Mouse (Mus musculus) ES-Bruce4 (cell line): ENCODE measurements at regions not wholly inside any gene's neighbourhood (a gene's known extent, or its start where the extent isn't known, plus 50 kb on each side); places are given as distances from the start of the nearest gene placed in this dataset.
"Not testable (repeated sequence)": the region's sequence is repeated elsewhere in the genome, so short reads cannot be mapped to it uniquely, and the experiment has no call there.

ENCODE experiments used
- H3K27ac ChIP-seq: 2 replicates; pipeline ENCODE4 v1.5.1; 2012; ENCODE audit warnings: low read length, inconsistent platforms; ENCODE audit not compliant: insufficient read depth
- H3K27me3 ChIP-seq: 2 replicates; pipeline ENCODE4 v1.6.1; 2012; ENCODE audit warnings: mild to moderate bottlenecking, low read length, inconsistent platforms; ENCODE audit not compliant: control insufficient read depth, poor library complexity, insufficient read depth, severe bottlenecking
- H3K36me3 ChIP-seq: 2 replicates; pipeline ENCODE4 v1.6.1; 2012; ENCODE audit warnings: inconsistent platforms, mild to moderate bottlenecking, low read length, moderate library complexity; ENCODE audit not compliant: control insufficient read depth, poor library complexity, insufficient read depth, severe bottlenecking
- H3K4me1 ChIP-seq: one replicate; pipeline ENCODE4 v1.8.1; 2011; ENCODE audit warnings: low read length; ENCODE audit not compliant: control insufficient read depth, insufficient read depth
- H3K4me3 ChIP-seq: 2 replicates; pipeline ENCODE4 v1.5.1; 2011; ENCODE audit warnings: low read depth, mild to moderate bottlenecking, low read length
- H3K9ac ChIP-seq: 2 replicates; pipeline ENCODE4 v1.6.1; 2012; ENCODE audit warnings: low read depth, mild to moderate bottlenecking, inconsistent platforms; ENCODE audit not compliant: poor library complexity, severe bottlenecking
- H3K9me3 ChIP-seq: replicated peaks from 2 replicates; pipeline ENCODE4 v1.6.1; 2012; ENCODE audit warnings: mild to moderate bottlenecking, low read length, inconsistent platforms; ENCODE audit not compliant: control insufficient read depth, poor library complexity, insufficient read depth, severe bottlenecking
- CTCF ChIP-seq: IDR thresholded peaks from one replicate; pipeline ENCODE4 v1.8.1; 2011; ENCODE audit warnings: low read depth, low read length
- EP300 ChIP-seq: IDR thresholded peaks from 2 replicates; pipeline ENCODE4 v1.6.1; 2011; ENCODE audit warnings: low read depth, low read length; ENCODE audit not compliant: insufficient read depth
- POLR2A ChIP-seq: IDR thresholded peaks from one replicate; pipeline ENCODE4 v1.8.1; 2011; ENCODE audit warnings: low read length; ENCODE audit not compliant: insufficient read depth

GRCm38 (mm10) chr1:95448962-95449558 lies 135.6 kb downstream of the Fam174a start:
- TF ChIP-seq POLR2A (no peak), EP300 (no peak), CTCF (no peak)
- H3K36me3 ChIP-seq = no peaks in the 10 kb centered on the region
- no peak overlapping the region for H3K4me3 ChIP-seq
- H3K9ac ChIP-seq = no peak overlapping the region
- H3K9me3 ChIP-seq = no peaks in the 10 kb centered on the region
- no peaks in the 10 kb centered on the region for H3K27me3 ChIP-seq
- no peak overlapping the region for H3K27ac ChIP-seq
- no peaks in the 10 kb centered on the region for H3K4me1 ChIP-seq

GRCm38 (mm10) chr1:95450920-95451332 lies 137.5 kb downstream of the Fam174a start:
- H3K9ac ChIP-seq = no peak overlapping the region
- TF ChIP-seq CTCF (no peak), EP300 (no peak), POLR2A (no peak)
- no peaks in the 10 kb centered on the region for H3K4me1 ChIP-seq

GRCm38 (mm10) chr1:95451755-95452154 lies 138.3 kb downstream of the Fam174a start:
- H3K4me3 ChIP-seq, H3K27ac ChIP-seq, H3K9me3 ChIP-seq, H3K36me3 ChIP-seq, H3K9ac ChIP-seq, H3K27me3 ChIP-seq, H3K4me1 ChIP-seq: not testable (repeated sequence)

More at GRCm38 (mm10) chr1:95450920-95451332, 137.5 kb downstream of the Fam174a start:
- no peaks in the 10 kb centered on the region for H3K9me3 ChIP-seq
- no peaks in the 10 kb centered on the region for H3K27me3 ChIP-seq
- no peak overlapping the region for H3K4me3 ChIP-seq
- no peak overlapping the region for H3K27ac ChIP-seq
- H3K36me3 ChIP-seq = no peaks in the 10 kb centered on the region

- H3K4me1 ChIP-seq = no peaks in the 10 kb centered on the region
- no peaks in the 10 kb centered on the region for H3K36me3 ChIP-seq
- H3K9ac ChIP-seq = no peak overlapping the region
- TF ChIP-seq EP300 (no peak), CTCF (no peak), POLR2A (no peak)
- H3K9me3 ChIP-seq = no peaks in the 10 kb centered on the region
- H3K27ac ChIP-seq = no peak overlapping the region
- H3K4me3 ChIP-seq = no peak overlapping the region
- H3K27me3 ChIP-seq = no peaks in the 10 kb centered on the region
Measured at GRCm38 (mm10) chr1:95454246-95454645, 140.8 kb downstream of the Fam174a start.

GRCm38 (mm10) chr1:95459355-95459754 lies 145.9 kb downstream of the Fam174a start:
- no peak overlapping the region for H3K4me3 ChIP-seq
- H3K9me3 ChIP-seq = no peaks in the 10 kb centered on the region; the same call in 1 of the 2 replicates
- no peak overlapping the region for H3K9ac ChIP-seq
- no peak for TF ChIP-seq CTCF
- TF ChIP-seq POLR2A = no peak
- TF ChIP-seq EP300 = no peak
- no peak overlapping the region for H3K27ac ChIP-seq
- H3K4me1 ChIP-seq = no peaks in the 10 kb centered on the region
- no peaks in the 10 kb centered on the region for H3K36me3 ChIP-seq
- no peaks in the 10 kb centered on the region for H3K27me3 ChIP-seq

- TF ChIP-seq POLR2A (no peak), EP300 (no peak), CTCF (no peak)
- Histone ChIP-seq H3K36me3 (no peaks in the 10 kb centered on the region), H3K27ac (no peak overlapping the region), H3K27me3 (no peaks in the 10 kb centered on the region), H3K4me1 (no peaks in the 10 kb centered on the region), H3K9me3 (no peaks in the 10 kb centered on the region), H3K9ac (no peak overlapping the region), H3K4me3 (no peak overlapping the region)
Measured at GRCm38 (mm10) chr1:95468095-95468494, 154.7 kb downstream of the Fam174a start.
